Mouse (Mus musculus) spleen, postnatal 4 days (tissue): ENCODE data around the gene Hnrnpl.
A peak's percentile ranks its signal among the peaks of the same experiment; 100 is the strongest.

Experiments
- DNase-seq, 2 experiments: peaks; one replicate each; pipeline ENCODE4 v3.0.0; 2022; ENCODE audit warnings: low spot score in 2 of 2

Gene Hnrnpl

GRCm38 (mm10) chr7:28829821-28830220, 21.5 kb downstream of the Hnrnpl start:
- DNase-seq = no peak

DNA sequence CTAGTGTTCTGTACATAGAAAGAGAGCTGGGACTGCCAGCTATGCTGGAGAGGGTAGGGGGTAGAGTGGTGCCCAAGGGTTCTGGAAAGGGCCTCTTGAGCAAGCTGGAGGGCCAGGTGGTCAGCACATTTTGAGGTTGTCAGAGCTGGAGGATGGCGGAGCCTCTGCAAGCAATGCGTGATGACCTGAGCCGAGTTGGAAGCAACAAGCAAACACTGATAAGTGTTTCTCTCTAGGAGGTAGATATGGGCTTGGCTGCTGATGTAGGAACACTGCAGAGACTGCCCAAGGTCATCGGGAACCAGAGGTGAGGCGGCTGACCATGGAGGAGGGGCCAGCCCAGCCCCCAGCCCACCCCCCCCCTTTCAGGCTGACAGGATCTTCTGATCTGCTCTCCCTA, 22.6 kb downstream of the Hnrnpl start:
- peak in 1 of 2 experiments; percentile 52 for DNase-seq

- DNase-seq = peak in 1 of 2 experiments; percentile 62
Observed at GRCm38 (mm10) chr7:28831411-28832125, 23.2 kb downstream of the Hnrnpl start.

DNA sequence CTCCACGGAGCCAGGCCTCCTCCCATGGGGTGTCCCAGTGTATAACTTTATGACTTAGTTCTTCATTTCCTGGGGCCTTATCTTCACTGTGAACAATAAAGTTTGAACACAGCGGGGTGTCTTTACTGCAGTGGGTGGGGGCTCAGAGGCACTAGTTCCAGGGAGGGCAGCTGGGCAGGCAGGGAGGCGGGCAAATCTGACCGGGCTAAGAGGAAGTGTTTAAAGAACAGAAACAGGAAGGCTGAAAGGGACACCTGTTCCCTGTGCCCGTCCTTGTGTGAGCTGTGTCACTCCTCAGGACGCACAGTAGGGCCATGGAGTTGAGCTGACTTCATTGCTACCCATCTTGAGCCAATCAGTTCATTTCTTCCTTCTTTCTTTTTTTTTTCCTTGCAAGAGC, 23.8 kb downstream of the Hnrnpl start:
- no peak for DNase-seq

DNA sequence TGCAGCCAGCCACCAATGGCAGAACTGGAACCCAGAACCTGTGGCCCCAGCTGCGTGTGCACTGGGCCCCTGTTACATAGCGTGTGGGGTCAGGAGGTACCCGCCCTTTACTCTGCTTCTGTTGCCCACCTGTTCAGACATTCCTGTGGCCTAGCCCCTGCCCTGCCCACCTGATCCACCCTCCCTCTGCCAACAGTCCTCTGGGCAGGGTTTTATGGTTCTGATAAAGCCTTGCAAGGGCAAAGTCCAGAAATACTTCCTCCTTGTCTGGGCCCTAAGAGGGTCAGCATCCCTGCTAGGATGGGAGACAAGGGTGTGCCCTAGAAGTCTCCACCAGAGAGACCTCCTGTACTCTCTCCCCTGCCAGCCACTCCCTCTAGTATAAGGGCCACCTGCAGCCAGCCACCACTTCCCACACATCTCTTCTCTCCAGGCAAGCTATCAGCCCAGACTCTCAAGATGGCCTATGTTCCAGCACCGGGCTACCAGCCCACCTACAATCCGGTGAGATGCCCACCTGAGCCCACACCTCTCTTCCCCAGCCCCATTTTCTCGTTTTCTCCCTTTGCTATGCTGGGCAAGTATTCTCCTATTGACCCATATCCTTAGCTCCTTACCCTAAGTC, 25.5 kb downstream of the Hnrnpl start, which contains the start of gene Lgals4:
TSS of gene Lgals4 (plus strand) at position 132 of the 625 bp plus-strand sequence.
- DNase-seq = peak in 1 of 2 experiments; percentile 57

GRCm38 (mm10) chr7:28836936-28837335, 28.6 kb downstream of the Hnrnpl start:
- DNase-seq = peak in 1 of 2 experiments; percentile 55

- peak in 1 of 2 experiments; percentile 58 for DNase-seq
Observed at GRCm38 (mm10) chr7:28838331-28838730, 30.0 kb downstream of the Hnrnpl start.

DNA sequence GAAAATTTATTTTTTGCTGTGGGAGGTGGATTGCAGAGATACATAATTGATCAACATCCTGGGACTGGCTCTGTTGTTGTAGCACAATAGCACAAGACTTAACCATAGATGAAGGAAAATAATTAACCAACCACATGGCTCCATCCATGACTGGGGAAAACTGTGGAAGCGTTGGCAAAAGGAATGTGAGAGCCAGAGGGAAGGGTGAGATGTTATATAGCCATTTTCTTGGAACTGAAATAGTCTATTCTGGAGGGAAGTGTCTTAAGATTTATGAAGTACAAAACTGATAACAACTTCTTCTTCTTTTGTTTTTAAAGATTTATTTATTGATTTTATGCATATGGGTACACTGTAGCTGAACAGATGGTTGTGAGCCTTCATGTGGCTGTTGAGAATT, 38.9 kb downstream of the Hnrnpl start:
- DNase-seq = no peak

DNA sequence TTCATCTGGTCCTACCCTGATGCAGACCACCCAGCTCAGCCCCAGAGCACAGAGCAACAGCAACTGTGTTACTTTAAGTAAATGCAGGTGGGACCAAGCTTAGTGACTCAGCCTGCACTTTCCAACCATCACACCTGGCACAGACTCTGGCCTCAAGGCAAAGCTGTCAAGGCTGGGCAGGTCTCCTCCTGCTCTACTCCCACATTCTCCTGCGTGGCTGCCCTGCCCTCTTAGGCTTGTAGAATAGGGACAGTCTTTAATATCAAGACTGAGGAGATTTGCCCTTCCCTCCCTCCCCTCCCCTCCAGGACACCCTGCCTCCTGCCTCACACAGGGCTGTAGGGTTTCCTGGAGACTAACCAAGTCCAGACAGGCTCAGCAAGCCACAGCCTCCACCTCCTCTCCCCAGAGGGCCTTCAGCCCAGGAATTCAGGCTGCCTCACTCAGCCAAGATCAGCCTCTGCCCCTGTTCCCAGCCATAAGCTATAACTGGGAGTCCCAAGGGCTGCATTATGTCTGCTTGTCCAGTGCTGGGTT, 41.4 kb downstream of the Hnrnpl start:
- DNase-seq = no peak

GRCm38 (mm10) chr7:28850642-28851041, 42.3 kb downstream of the Hnrnpl start:
- no peak for DNase-seq

- no peak for DNase-seq
Observed at GRCm38 (mm10) chr7:28859953-28860352, 51.6 kb downstream of the Hnrnpl start.

DNA sequence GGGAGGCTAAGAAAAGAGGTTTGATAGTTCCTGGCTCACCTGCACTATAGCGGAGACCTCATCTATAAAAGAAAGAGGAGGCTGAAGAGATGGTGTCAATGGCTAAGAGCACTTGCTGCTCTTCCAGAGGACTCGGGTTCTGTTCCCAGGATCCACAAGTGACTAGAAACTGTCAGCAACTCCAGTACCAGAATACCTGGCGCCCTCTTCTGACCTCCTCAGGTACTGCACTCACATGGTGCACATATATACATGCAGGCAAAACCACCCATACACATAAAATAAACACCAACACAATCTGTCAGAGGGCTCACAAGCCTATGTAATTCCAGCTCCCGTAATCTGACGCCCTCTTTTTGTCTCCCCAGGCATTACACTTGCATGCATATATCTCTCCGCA, 52.6 kb downstream of the Hnrnpl start:
- no peak for DNase-seq

DNA sequence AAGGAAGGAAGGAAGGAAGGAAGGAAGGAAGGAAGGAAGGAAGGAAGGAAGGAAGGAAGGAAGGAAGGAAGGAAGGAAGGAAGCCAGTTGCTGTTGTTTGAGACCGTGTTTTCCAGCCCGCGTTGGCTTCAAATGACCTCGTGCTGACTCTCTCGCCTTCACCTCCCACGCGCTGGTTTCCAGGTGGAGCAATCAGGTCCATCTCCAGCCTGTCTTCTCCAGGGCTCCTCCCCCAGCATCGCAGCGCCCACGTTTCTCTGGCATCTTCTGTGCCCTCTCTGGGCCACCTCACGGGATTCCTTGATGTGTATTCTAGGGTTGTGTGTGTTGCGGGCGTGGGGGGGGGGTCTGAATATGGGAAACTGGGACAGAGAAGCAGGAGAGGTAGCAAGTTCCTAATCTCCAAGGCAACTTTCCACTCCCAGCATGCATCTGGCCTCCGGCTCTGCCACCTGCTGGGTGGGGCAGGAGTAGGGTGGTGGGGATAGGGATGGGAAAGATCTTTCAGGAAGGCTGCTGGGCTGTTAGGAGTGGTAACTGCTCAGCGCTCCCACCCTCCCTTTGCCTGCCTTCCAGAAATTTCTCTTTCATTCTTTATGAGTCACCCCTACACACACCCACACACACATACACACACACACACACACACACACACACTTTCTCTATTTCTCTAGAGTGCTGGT, 54.6 kb downstream of the Hnrnpl start:
- DNase-seq = no peak

GRCm38 (mm10) chr7:28863540-28863939, 55.2 kb downstream of the Hnrnpl start, which contains the start of gene Lgals7:
TSS of gene Lgals7 (plus strand) at chr7:28863853.
- DNase-seq = no peak

DNA sequence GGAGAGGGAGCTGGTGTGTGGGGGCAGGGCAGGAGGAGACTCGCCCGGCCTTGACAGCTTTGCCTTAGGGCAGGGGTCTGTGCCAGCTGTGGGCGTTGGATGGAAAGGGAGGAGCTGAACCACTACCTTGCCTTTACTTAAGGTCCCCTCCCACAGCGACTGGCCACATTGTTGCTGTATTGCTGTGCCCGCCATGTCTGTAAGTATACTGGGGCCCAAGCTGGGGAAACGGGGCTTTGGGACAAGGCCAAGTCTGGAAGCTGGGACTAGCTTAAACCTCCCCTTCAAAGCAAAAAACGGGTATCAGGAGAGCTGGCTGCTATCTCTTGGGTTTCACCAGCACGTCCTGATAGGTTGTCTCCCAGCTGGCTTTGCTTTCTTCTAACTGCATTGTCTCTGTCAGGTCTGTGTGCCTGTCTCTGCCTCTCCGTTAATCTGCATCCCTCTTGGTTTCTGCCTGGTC, 56.0 kb downstream of the Hnrnpl start:
- DNase-seq = no peak

- DNase-seq = peak; percentile 87 to 91
Observed at GRCm38 (mm10) chr7:28865481-28866300, 57.4 kb downstream of the Hnrnpl start.

GRCm38 (mm10) chr7:28866769-28867507, 58.6 kb downstream of the Hnrnpl start:
- DNase-seq = no peak

- DNase-seq = peak; percentile 76 to 91
Observed at GRCm38 (mm10) chr7:28867508-28868340, 59.4 kb downstream of the Hnrnpl start.

- no peak for DNase-seq
Observed at GRCm38 (mm10) chr7:28870901-28871664, 62.7 kb downstream of the Hnrnpl start.
